Mouse (Mus musculus) thymus, postnatal 10 days (tissue): ENCODE data around the gene Srsf1.
"Not testable (repeated sequence)": the region's sequence is repeated elsewhere in the genome, so short reads cannot be mapped to it uniquely, and the experiment has no call there.

Source experiments
- DNase-seq, 2 experiments: peaks; one replicate each; pipeline ENCODE4 v3.0.0; 2021; ENCODE audit warnings: low spot score in 2 of 2

Gene Srsf1

GRCm38 (mm10) chr11:88039066-88039465 is 8.1 kb upstream of the Srsf1 start:
- no peak for DNase-seq

GRCm38 (mm10) chr11:88044314-88044713 is 2.9 kb upstream of the Srsf1 start:
- no peak for DNase-seq

- not testable (repeated sequence) for DNase-seq
Observed at GRCm38 (mm10) chr11:88045159-88045558, 2.0 kb upstream of the Srsf1 start.

GRCm38 (mm10) chr11:88045878-88046277 is 1.3 kb upstream of the Srsf1 start:
- no peak for DNase-seq

GRCm38 (mm10) chr11:88046323-88046937 is 743 bp upstream of the Srsf1 start:
- DNase-seq = peak; percentile 7 to 25

GRCm38 (mm10) chr11:88047871-88048531 is 828 bp downstream of the Srsf1 start:
- DNase-seq = peak; percentile 53 to 67

- peak in 1 of 2 experiments; percentile 9 for DNase-seq
Observed at GRCm38 (mm10) chr11:88048961-88049670, 1.9 kb downstream of the Srsf1 start.

GRCm38 (mm10) chr11:88049732-88050131 is 2.6 kb downstream of the Srsf1 start:
- no peak for DNase-seq

- DNase-seq = no peak
Observed at GRCm38 (mm10) chr11:88052638-88053037, 5.5 kb downstream of the Srsf1 start.

- no peak for DNase-seq
Observed at GRCm38 (mm10) chr11:88053821-88054220, 6.6 kb downstream of the Srsf1 start.

- DNase-seq = peak; percentile 34 to 69
Observed at GRCm38 (mm10) chr11:88054589-88054988, 7.4 kb downstream of the Srsf1 start.

GRCm38 (mm10) chr11:88055777-88056176 is 8.6 kb downstream of the Srsf1 start:
- no peak for DNase-seq

- no peak for DNase-seq
Observed at GRCm38 (mm10) chr11:88057788-88058187, 10.6 kb downstream of the Srsf1 start.

- peak in 1 of 2 experiments; percentile 44 for DNase-seq
Observed at GRCm38 (mm10) chr11:88059141-88059540, 12.0 kb downstream of the Srsf1 start.

- DNase-seq = no peak
Observed at GRCm38 (mm10) chr11:88061892-88062625, 14.9 kb downstream of the Srsf1 start.

GRCm38 (mm10) chr11:88065732-88066131 is 18.6 kb downstream of the Srsf1 start:
- no peak for DNase-seq

- no peak for DNase-seq
Observed at GRCm38 (mm10) chr11:88067191-88067585, 20.0 kb downstream of the Srsf1 start.

GRCm38 (mm10) chr11:88067586-88068410 is 20.6 kb downstream of the Srsf1 start, which contains the start of gene Vezf1:
Gene Vezf1 (plus strand): TSS chr11:88068279.
- peak; percentile 78 to 83 for DNase-seq

GRCm38 (mm10) chr11:88068411-88069245 is 21.5 kb downstream of the Srsf1 start:
- DNase-seq = peak; percentile 34 to 35

- no peak for DNase-seq
Observed at GRCm38 (mm10) chr11:88069246-88069570, 22.0 kb downstream of the Srsf1 start.
